Mouse (Mus musculus) thymus, adult 2 months (tissue): Measurements from ENCODE around the gene Zbtb9.

ENCODE experiments used
- CTCF ChIP-seq: fragments of 200-500 bp; IDR thresholded peaks from 2 replicates; pipeline ENCODE4 v1.5.1; 2012; ENCODE audit warnings: mild to moderate bottlenecking, control low read depth, low read length, moderate library complexity, borderline replicate concordance; ENCODE audit not compliant: control insufficient read depth, poor library complexity, insufficient read depth; ENCODE audit errors: extremely low read depth
- POLR2A ChIP-seq: fragments of 200-500 bp; IDR thresholded peaks from 2 replicates; pipeline ENCODE4 v1.6.1; 2012; ENCODE audit warnings: mild to moderate bottlenecking, low read length, control low read depth, moderate library complexity; ENCODE audit not compliant: control insufficient read depth, poor library complexity, insufficient read depth; ENCODE audit errors: extremely low read depth

DNA sequence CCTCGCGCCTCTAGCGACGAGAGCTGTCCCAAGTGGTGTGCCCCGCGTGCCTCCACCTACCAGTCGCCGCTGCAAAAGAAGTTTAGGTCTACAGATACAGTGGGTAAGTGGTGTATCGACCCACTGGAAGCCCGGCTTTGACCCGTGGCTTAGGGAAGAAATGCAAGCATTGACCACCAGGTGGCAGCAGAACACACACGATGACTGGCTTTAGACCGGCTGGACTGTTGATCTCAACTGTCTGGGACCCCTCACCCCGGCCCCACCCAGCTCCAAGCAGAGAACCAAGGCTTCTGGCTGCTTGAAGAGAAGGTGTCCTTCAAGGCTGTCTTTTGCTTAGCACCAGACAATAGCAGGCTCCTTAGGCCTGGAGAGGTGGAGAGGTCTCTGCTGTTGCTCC is 59.9 kb downstream of the Zbtb9 start:
- TF ChIP-seq POLR2A (no peak), CTCF (peak; percentile 88)
